Mouse (Mus musculus) inflammation-experienced regulatory T-cells, adult 6 months (primary cell): ENCODE measurements around the gene Veph1. TPM values are rescaled to one million over a fixed set of nuclear protein-coding genes. Genes with fewer than 3 reads are reported as not detected.

ENCODE experiments used
- ATAC-seq: one replicate; pipeline ENCODE4 v1.8.0; 2017
- polyA plus RNA-seq, 3 experiments: library from polyadenylated mRNA; unstranded; fragments of 100-300 nt; shearing (Covaris generic); gene quantifications; one replicate each; pipeline ENCODE4 v1.2.1; 2017

The Veph1 gene
- polyA plus RNA-seq, 3 experiments from 2014 or later, result not detected

DNA sequence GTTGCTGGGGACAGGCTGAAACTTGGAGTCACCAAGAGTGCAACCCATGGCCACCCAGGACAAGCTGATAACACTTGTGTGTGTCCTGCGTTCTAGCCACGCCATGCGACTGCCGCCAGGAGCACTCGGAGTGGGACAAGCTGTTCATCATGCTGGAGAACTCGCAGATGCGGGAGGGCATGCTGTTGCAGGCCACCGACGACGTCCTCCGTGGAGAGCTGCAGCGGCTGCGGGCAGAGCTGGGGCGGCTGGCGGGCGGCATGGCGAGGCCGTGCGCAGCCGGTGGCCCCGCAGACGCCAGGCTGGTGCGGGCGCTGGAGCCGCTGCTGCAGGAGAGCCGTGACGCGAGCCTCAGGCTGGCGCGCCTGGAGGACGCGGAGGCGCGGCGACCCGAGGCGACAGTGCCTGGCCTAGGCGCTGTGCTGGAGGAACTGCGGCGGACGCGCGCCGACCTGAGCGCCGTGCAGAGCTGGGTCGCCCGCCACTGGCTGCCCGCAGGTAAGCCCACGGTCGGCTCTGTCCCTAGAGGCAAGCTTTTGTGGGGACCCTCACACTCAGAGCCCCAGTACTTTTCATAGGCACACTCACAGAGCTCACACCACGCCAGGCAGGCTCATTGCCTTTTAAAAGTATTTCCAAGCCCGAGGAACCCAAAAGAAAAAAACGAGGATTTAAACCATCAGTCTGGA lies 75.9 kb downstream of the Veph1 start:
- no peak for ATAC-seq

DNA sequence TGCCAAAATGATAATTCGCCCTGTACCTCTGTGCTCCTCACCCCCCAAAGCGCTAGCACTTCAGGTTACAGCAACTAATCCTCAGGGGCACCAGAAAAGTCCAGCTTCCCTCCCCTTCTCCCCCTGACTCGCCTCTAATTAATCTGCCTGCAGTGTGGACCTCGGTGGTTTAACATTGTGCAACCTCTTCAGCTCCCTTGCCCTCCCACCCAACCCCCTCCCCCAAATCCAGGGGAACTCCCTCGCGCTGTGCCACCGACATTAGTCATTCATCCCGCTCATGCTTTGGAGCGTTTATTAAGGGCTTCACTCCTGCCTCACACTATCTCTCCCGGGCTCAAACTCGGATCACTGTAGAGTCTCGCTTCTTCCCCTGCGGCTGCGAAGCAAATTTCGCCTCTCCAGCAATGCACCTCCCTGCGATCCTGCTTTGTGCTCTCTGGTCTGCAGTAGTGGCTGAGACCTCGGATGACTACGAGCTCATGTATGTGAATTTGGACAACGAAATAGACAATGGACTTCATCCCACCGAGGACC lies 76.9 kb downstream of the Veph1 start, which contains the start of gene Ptx3:
Gene Ptx3 (plus strand): TSS at position 256 of the 537 bp plus-strand sequence.
- ATAC-seq, result no peak

DNA sequence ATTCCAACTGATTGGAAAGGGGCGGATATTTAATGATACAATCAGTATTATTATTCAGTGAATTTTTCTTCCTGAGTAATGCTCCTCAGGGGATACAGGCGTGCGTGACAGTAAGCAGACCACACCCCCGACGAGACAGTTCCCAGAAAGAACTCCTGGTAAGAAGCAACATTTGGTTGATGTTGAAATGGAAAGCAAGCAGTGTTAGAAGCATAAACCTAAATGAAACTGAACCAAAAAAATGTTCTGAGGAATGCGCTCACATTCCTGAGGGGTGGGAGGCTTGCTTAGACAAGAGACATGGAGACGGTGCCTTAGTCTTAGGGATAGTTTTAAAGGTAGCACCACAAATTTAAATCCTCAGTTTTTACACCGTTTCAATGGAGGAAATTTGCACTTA lies 80.9 kb downstream of the Veph1 start:
- ATAC-seq, result no peak

DNA sequence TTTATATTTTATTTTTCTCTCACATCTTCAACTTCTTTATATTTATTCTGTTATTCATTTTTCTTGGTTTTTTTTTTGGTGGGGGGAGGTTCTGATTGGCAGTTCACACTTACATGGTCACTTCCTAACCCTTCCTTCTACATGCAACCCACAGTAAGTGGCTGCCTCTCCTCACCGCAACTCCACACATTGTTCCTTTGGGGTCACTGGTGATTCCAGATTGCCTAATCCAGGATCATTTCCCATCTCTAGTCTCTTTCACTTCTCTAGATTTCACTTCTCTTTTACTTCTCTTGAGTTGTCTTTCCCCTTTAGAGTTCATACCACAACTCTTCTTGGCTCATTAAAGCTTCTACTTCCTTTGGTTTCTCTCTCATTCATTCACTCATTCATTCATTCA lies 83.1 kb downstream of the Veph1 start:
- ATAC-seq, result no peak

DNA sequence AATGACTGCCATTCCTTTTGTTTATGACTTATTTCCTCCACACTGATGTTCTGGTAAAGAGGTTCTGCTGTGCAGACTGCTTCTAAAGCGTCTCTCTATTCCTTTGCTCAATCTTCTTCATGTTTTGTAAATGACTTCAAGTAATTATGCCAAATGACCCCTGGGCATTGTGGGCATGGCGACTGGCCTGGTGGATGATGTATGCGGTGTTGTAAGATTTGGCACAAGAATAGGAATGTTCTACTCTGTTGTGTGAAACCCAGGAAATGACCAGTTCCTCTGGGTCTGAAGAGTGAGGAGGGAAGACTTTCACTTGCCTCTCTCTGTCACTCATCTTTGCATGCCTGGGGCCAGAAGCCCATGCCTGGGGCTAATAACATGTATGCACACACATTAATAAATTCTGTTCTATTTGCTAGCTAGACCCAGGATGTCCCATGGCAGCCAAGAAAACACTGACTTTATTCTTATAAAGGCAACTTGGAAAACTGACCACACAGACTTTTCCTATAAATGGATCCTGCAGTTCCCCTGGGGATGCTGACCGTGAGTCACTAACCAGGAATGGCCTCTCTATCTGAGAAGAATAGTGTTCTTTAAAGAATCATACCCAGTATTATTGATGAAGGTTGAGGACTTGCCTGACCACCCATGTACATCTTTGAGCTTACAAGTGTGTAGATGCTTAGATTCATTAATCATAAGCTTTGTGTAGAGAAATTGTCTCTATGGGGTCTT lies 87.6 kb downstream of the Veph1 start:
- no peak for ATAC-seq

DNA sequence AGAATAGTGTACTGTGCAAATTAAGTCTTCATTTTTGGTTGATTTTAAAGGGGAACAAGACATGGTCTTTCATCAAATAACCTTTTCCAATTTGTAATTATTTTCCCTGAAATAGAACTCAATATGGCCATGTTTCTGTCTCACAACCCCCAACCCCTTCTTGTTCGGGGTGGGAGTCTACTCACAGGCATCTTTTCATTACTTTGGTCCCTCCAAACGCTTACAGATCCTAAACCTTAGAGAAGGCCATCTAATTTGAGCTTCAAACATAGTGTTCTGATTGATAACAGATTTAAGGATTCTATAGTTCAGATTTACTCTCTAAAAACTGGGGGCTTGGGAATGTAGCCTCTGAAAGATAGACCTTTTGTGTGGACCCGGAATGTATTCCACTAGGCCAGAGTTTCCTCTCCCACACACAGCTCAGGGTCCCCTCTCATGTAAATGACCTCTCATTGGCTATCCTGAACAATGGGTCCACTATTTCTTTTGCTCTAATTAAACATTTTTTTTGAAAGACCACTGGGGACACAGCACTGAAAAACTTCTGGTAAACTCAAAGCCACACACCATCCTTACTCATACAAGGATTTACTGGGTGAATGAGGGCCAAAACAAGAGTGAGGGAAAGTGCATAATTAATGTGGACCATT lies 102.6 kb downstream of the Veph1 start:
- no peak for ATAC-seq

DNA sequence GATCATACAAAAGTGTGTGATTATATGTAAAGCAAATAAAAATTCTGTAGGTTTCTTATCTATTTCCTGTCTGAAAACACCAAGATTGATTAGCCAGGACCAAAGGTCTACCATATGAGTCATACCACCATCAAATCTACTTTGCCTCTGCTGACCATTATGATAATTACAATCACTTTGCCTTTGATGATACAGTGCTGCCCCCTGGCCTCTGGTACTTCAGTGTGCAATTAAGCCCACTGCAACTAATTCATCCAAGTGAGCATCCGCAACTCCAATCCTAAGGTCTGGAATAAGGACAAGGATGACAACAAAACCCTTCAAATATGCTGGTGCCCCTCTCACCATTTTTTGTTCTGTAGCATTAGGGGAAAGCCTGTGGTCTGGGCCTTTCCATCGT lies 117.0 kb downstream of the Veph1 start:
- ATAC-seq, result no peak

DNA sequence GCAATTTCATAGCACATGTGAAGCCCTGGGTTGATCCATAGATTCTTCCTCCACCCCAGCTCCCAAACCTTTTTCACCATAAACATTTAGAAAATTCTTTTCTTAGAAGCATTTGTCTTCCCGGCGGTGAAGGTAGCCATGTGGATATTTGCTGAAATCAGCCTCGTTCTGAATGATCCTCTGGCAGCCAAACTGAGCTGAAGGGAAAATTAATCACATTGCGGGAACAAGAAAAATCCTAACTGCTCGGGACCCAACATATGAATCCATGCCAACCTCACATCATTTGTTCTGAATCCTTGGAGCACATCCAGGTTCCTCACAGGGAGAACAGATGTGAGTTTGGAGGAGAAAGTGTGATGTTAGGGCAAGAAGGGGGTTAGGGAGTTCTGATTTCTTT lies 123.7 kb downstream of the Veph1 start:
- no peak for ATAC-seq

DNA sequence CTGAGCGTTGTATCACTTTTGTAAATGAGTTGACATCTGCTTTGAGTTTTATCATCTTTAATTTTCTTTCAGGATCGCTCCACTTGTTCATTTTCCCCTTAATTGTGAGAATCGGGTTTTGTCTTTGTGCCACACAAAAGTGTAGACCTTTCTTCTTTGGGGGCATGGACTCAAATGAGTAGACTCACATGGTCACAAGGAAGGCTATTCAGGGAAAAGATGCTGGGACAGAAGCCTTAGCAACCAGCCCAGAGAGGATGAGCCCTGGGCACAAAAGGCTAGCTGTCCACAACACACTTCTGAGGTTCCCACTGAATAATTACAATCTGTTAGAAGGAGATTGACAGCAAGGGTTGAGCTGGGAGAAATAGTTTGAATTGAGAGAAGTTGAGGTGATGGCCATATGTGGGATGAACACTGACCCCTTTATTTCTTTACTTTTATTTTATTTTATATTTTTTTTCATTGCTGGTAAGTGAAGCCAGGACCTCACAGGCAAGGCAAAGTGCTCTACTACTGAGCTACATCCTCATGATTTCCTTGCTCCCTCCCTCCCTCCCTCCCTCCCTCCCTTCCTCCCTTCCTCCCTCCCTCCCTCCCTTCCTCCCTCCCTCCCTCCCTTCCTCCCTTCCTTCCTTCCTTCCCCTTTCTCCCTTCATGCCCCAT lies 126.6 kb downstream of the Veph1 start:
- ATAC-seq, result no peak

DNA sequence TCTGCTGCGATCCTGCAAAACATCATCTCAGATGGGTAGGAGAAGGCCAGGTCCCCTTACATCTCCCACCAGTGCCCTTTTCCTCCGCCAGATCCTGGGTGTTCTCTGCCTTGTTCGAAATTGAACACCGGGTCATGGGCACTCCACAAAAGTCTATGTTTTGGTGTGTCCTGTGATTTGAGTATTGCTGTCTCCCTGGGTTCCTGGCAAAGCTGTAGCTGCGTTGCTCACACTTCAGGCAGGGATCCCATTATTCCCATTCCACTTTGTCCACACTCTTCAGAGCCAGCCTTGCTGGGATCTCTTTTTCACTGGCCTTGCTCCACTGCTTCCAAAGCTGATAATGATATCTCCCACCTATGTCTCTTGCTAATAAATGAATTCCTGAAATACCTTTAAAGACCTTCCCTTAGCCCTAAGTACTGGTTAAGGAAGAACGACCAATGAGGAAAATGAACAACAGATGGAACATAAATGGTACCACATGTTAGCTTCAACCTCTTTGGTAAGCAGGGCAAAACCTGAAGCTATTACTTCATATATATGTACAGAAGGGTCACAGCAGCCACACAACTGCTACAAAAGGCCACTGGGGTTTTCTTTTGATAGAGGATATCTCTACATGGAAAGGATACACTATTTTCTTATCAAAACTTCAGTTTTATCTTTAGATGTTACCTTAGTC lies 129.9 kb downstream of the Veph1 start:
- ATAC-seq, result no peak

DNA sequence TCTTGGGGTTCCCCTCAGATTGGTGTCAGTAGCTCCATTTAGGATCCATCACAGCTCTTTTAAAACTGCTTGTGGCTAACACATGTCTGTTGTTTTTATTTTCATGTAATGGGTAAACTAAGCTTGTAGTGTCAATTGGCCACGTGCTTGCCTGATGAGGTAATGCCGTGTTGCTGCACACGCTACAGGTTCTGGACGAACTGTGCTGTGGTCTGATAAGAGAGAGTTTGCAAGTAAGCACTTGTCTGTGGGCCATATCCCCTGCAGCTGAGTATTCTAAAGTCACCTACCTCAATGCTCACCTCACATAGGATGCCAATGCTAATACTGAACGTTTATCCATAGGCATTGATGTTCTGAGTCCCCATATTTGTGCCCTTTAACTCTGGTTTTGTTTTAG lies 131.6 kb downstream of the Veph1 start:
- ATAC-seq, result no peak

DNA sequence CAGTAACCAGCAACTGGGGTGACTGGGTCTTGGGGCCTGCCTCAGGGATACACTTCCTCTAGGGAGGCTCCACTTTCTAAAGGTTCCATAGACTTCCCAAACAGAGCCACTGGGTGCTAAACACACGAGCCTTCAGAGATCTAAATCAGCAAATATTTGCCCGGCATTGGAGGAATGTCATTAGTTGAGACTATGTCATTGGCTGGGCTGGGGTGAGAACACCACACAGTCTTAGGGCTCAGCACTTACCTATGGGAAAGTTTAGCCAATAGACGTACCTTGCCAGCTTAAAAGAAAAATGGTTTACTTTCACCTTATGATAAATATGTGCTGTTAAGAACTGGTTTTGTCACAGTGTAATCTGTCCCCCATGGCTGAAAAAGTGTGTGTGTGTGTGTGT lies 132.1 kb downstream of the Veph1 start:
- ATAC-seq, result no peak

DNA sequence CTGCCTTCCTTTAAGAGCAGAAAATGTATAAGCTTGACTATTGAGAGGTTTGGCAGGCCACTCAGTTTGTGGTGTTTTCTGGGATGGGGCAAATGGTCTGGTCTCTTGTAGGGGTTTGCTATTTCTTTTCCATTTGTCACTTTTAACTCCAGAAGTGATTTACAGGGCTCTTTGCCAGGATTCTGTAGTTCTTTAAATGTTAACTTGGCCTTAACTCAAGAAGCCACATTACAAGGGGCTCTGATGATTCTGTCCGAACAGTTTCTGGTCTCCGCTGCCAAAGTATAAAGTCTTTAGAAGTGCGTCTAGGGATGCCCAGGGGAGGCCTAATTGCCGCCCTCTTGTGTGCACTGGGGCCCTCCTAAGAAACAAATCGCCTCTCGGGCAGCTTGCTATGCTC lies 134.0 kb downstream of the Veph1 start:
- ATAC-seq, result no peak

DNA sequence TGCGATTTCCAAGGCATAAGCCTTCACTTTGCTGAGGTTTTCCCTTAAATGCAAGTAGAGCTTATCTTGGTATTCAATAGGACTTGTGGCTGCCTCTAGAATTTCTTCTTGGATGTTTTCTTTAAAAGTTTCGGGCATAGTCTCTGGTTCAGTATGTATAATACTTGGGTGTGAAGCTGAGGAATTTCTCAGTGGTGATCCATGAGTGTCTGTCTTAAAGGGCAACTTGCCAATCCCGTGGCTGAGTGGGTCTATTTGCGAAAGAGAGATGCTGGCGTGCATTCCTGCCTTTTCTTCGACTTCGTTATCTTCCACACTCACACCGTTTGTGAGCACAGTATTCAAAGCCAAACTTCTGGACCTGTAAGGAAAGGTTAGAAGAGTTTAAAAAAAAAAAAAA lies 138.7 kb downstream of the Veph1 start:
- no peak for ATAC-seq

DNA sequence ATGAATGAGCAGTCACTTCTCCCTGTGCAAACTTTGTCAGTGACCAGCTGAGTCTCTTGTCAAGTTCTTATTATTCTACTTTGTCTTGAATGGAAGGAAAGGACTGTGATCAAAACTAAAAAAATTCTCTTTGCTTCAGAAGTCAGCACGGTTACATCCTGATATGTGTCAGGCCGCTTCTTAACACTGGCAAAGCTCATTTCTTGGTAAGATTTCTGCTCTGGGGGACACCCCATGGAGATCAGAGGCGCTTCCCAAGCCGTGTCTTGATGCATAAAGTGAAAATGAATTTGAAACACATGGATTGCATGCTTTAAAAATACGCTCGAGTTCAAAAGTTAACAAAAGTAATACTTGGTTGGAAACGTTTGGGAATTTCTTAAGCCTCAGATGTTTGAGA lies 159.0 kb downstream of the Veph1 start:
- no peak for ATAC-seq

DNA sequence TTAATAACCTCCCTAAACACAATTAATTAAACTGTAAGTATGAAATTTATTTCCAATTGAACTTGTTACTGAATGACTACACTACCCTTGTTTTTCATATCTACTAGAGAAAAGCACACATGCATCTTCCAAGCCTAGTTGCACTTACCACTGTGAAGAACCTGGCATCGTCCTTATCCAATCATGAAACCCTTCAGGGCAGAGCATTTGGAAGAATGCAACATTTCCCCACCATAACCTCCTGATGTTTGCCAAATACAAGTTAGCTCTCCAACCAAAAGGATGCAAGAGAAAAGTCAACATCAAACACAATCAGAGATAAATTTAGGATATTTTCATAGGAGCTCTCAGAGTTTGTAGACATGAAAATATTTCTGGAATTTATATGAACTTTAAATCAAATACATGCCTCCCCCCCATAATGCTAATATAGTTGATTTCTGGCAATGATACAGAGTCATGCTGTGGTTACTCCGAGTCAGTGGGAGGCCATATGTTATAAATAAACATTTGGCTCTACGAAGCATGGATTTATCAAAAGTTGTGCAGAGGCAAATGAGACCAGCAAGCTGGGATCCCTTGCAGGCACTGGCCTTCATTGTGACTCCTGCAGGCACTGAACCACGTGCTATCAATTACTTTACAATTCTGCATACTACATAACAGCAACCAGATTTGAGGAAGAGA lies 165.2 kb downstream of the Veph1 start:
- no peak for ATAC-seq

DNA sequence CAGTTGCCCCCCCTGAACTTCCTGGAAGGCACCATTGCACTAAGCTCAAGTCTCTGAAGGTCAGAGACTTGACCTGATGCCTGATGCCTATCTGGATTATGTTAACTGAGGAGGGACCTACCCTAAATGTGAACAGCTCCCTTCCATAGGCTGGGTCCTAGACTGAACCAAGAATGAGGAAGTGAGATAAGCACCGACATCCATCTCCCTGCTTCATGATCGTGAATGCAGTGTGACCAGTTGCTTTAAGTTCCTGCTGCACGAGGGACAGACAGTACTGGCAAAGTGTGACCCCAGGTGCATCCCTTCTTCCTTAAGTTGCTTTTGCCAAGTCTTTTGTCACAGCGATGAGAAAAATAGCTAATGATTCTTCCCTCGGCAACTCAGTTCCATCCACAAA lies 166.9 kb downstream of the Veph1 start:
- no peak for ATAC-seq

DNA sequence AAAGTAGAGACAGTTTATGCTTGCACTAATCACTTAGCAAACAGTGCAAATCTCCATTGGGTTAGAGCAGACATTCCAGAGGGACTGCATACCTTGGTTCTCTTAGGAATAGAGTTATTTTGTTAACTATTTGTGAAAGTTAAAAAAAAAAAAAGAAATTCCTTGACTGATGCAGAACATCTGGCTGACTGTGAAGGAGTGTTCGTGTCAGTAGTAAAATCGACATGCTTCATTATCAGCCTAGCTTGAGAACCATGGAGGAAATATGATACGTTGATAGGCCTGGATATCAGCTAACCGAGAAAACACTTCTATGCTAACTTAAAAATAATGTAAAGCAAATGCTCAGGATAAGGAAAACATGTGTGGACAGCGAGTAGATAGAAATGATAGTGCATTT lies 191.1 kb downstream of the Veph1 start:
- ATAC-seq, result no peak

DNA sequence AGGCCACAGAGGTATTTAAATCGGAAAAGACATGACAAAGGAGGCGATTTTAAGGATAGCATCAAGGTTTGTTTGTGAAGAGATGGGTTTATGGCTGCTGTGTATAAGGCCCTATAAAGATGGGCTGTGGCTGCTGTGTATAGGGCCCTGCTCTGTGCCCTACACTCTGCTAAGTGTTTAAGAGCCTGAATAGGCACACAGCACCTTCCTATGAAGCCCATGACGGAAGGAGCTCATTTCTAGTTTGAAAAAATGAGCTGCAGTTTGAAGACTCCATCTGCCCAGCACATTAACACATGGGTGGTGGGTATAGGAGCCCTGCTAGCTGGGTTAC lies 194.1 kb downstream of the Veph1 start:
- ATAC-seq, result no peak

DNA sequence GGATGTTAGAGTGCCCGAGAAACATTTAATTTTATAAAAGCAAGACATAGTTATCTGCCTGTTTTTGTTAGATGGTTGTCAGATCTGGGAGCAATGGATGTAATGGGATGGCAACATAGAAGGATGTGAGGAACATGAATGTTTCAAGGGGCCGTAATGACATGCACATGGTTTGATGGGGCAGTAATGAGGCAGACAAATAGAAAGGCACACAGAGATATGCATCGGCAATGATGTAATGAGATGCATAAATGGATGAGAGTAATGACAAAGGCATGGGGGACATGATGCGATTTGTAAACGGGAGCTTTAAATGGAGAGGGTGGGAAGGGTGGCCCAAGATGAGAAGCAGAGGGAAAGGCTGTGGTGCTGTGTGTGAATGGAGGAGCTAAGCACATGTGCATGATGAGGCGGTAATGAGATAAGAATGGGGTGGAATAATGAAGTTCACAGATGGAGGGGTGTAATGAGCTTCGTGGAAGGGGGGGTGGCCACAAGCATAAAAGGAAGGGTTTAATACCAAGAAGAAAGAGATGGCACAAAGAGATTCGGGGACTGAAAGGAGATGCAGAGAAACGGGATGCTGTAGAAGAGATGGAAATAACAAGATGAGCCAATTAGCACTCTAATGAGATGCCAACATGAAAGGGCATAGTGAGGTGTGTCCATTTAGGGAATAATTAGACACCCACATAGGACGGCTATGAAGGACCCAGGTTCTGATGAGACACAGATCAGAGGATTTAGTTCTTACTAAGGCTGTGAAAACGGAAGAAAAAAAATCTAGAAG lies 194.6 kb downstream of the Veph1 start:
- no peak for ATAC-seq

DNA sequence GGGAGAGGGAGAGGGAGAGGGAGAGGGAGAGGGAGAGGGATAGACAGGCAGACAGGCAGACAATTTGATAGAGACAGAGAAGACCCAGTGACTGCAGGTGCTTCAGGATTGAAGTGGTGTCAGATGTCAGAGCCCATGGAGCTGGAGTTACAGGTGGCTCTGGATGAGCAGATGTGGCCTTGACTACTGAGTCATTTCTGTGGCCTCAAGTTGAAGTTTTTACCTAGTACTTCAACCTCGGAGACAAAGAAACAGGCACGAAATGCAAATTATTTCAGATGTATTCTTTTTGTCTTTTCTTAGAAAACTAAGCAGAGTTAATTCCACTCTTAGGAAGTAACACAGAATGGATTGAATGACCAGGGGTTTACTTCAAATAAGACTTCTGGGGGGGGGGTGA lies 195.6 kb downstream of the Veph1 start:
- no peak for ATAC-seq
